Mouse (Mus musculus) myocyte (in vitro differentiated cells): ENCODE data around the gene Fgfr4. TPM values are rescaled to one million over a fixed set of nuclear protein-coding genes. Genes with fewer than 3 reads are reported as not detected.
"Not testable (repeated sequence)": the region's sequence is repeated elsewhere in the genome, so short reads cannot be mapped to it uniquely, and the experiment has no call there.

ENCODE experiments used
- H3K27me3 ChIP-seq: one replicate; pipeline ENCODE4 v1.6.1; 2011; ENCODE audit not compliant: control insufficient read depth, insufficient read depth, insufficient read length
- H3K36me3 ChIP-seq: one replicate; pipeline ENCODE4 v1.6.1; 2011; ENCODE audit not compliant: control insufficient read depth, insufficient read depth
- H3K4me2 ChIP-seq: one replicate; pipeline ENCODE4 v1.6.1; 2011; ENCODE audit warnings: low read depth, control low read depth
- H3K4me3 ChIP-seq: one replicate; pipeline ENCODE4 v1.5.1; 2011; ENCODE audit warnings: mild to moderate bottlenecking, control low read depth, moderate library complexity
- H3K79me2 ChIP-seq: one replicate; pipeline ENCODE4 v1.6.1; 2011; ENCODE audit not compliant: control insufficient read depth, insufficient read depth
- H3ac ChIP-seq: one replicate; pipeline ENCODE4 v1.6.1; 2011; ENCODE audit not compliant: control insufficient read depth, insufficient read length
- CEBPB ChIP-seq: IDR thresholded peaks from 2 replicates; pipeline ENCODE4 v1.6.1; 2011; ENCODE audit warnings: mild to moderate bottlenecking, moderate library complexity; ENCODE audit not compliant: poor library complexity, insufficient read depth, severe bottlenecking
- E2F4 ChIP-seq: IDR thresholded peaks from one replicate; pipeline ENCODE4 v1.6.1; 2011; ENCODE audit warnings: mild to moderate bottlenecking, control low read depth, moderate library complexity; ENCODE audit not compliant: insufficient read depth
- MAX ChIP-seq: IDR thresholded peaks from one replicate; pipeline ENCODE4 v1.6.1; 2011; ENCODE audit warnings: low read depth, mild to moderate bottlenecking, control low read depth
- MYOD1 ChIP-seq, 3 experiments: IDR thresholded peaks; one replicate each; pipeline ENCODE4 v1.6.1; 2011; ENCODE audit warnings: control low read depth in 2 of 3, low read depth in 2 of 3, mild to moderate bottlenecking in 2 of 3, moderate library complexity in 1 of 3; ENCODE audit not compliant: insufficient read length in 2 of 3, control insufficient read depth in 1 of 3
- MYOG ChIP-seq, 3 experiments: IDR thresholded peaks; one replicate each; pipeline ENCODE4 v1.6.1; 2011; ENCODE audit warnings: control low read depth in 2 of 3, low read depth in 2 of 3, mild to moderate bottlenecking in 2 of 3; ENCODE audit not compliant: insufficient read length in 2 of 3, control insufficient read depth in 1 of 3, insufficient read depth in 1 of 3
- POLR2A ChIP-seq: IDR thresholded peaks from one replicate; pipeline ENCODE4 v1.6.1; 2011; ENCODE audit warnings: low read depth, mild to moderate bottlenecking, control low read depth, moderate library complexity; ENCODE audit not compliant: insufficient read length
- POLR2AphosphoS2 ChIP-seq: IDR thresholded peaks from one replicate; pipeline ENCODE4 v1.6.1; 2011; ENCODE audit warnings: low read depth, control low read depth; ENCODE audit not compliant: insufficient read length
- REST ChIP-seq: IDR thresholded peaks from one replicate; pipeline ENCODE4 v1.6.1; 2011; ENCODE audit warnings: mild to moderate bottlenecking, control low read depth, moderate library complexity; ENCODE audit not compliant: insufficient read depth, insufficient read length
- SRF ChIP-seq: IDR thresholded peaks from one replicate; pipeline ENCODE4 v1.6.1; 2011; ENCODE audit warnings: low read depth; ENCODE audit not compliant: control insufficient read depth, insufficient read length
- TCF12 ChIP-seq: IDR thresholded peaks from one replicate; pipeline ENCODE4 v1.6.1; 2011; ENCODE audit warnings: mild to moderate bottlenecking, control low read depth; ENCODE audit not compliant: poor library complexity, insufficient read depth, severe bottlenecking
- TCF3 ChIP-seq: IDR thresholded peaks from one replicate; pipeline ENCODE4 v1.6.1; 2011; ENCODE audit warnings: low read depth, control low read depth; ENCODE audit not compliant: insufficient read length
- USF1 ChIP-seq: IDR thresholded peaks from one replicate; pipeline ENCODE4 v1.6.1; 2011; ENCODE audit warnings: low read depth, mild to moderate bottlenecking, control low read depth, moderate library complexity
- polyA plus RNA-seq: library from polyadenylated mRNA; unstranded; fragments of >200 nt; fragmentation: generic; extraction: Trizol; gene quantifications from one replicate; pipeline ENCODE4 v1.2.1, GENCODE M21; 2012; ENCODE audit warnings: missing spikeins

The Fgfr4 gene
- polyA plus RNA-seq, 1 experiment = 6.6 TPM

DNA sequence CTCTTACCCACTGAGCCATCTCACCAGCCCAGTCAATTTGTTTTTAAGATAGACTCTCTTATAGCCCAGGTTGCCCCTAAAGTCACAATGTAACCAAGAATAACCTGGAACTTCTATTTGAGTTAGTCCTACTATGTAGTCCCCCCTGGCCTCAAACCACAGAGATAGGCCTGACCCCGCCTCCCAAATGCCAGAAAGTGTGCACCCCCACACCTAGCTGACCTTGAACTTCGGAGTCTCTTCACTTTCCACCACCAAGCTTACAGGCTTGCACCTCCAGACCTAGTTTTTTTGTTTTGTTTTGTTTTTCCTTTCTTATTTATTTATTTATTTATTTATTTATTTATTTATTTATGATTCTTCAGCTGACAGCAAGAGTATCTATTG lies 29.3 kb downstream of the Fgfr4 start:
- Histone ChIP-seq H3K4me2 (no peak overlapping the region), H3K79me2 (no peaks in the 10 kb centered on the region), H3K4me3 (no peak overlapping the region), H3K27me3 (no peaks in the 10 kb centered on the region), H3K36me3 (no peaks in the 10 kb centered on the region), H3ac (no peak overlapping the region)
- no peak for TF ChIP-seq SRF
- no peak for TF ChIP-seq CEBPB
- TF ChIP-seq MAX = no peak
- no peak for TF ChIP-seq REST
- no peak for TF ChIP-seq POLR2AphosphoS2
- no peak for TF ChIP-seq TCF3
- TF ChIP-seq USF1 = no peak
- no peak for TF ChIP-seq TCF12
- no peak for TF ChIP-seq MYOD1 (IDR thresholded peaks at IDR 0.05; ENCODE audit: control insufficient read depth in 1 of 3, insufficient read length in 2 of 3, low read depth in 2 of 3)
- TF ChIP-seq E2F4 = no peak
- TF ChIP-seq MYOG (IDR thresholded peaks at IDR 0.05; ENCODE audit: control insufficient read depth in 1 of 3, insufficient read depth in 1 of 3, insufficient read length in 2 of 3, low read depth in 2 of 3) = no peak
- no peak for TF ChIP-seq POLR2A

DNA sequence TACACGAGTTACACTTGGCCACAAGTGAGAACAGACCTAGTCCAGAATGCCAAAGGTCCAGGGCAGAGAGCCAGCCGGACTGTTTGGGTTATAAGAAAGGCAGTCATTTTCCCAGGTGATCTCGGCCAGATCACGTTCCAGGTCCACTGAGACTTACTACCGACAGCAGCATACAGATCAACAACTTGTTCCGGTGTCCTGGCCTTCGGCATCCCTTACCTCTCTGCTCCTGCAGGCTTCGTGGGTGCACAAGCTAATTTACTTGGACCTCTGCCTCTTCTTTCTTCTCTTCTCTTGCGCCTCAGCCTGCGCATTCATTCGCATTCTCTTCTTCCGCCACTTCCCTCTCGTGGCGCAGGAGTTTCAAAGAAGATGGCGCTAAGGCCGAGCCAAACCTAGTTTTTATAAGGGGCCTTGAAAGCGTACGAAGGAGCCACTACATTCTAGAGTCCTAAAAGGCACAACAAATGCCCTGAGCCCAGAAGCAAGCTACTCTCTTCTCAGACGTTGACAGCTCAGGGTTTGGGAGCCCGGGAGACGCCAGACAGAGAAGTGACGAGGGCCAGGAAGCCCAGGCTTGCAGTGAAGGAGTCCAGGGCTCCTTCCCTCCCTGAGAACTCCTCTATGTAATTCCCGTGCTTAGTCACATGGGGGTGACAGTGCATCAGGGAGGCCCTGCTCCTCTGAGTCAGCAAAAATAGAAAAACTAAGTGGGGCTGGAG lies 29.9 kb downstream of the Fgfr4 start:
- Histone ChIP-seq H3K4me3 (no peak overlapping the region), H3ac (no peak overlapping the region), H3K79me2 (no peaks in the 10 kb centered on the region), H3K36me3 (no peaks in the 10 kb centered on the region), H3K27me3 (no peaks in the 10 kb centered on the region), H3K4me2 (no peak overlapping the region)
- TF ChIP-seq CEBPB (no peak), E2F4 (no peak), TCF3 (no peak), MAX (no peak), REST (no peak), MYOD1 (IDR thresholded peaks at IDR 0.05; ENCODE audit: control insufficient read depth in 1 of 3, insufficient read length in 2 of 3, low read depth in 2 of 3) (no peak), MYOG (IDR thresholded peaks at IDR 0.05; ENCODE audit: control insufficient read depth in 1 of 3, insufficient read depth in 1 of 3, insufficient read length in 2 of 3, low read depth in 2 of 3) (no peak), POLR2AphosphoS2 (no peak), SRF (no peak), TCF12 (no peak), USF1 (no peak), POLR2A (no peak)

DNA sequence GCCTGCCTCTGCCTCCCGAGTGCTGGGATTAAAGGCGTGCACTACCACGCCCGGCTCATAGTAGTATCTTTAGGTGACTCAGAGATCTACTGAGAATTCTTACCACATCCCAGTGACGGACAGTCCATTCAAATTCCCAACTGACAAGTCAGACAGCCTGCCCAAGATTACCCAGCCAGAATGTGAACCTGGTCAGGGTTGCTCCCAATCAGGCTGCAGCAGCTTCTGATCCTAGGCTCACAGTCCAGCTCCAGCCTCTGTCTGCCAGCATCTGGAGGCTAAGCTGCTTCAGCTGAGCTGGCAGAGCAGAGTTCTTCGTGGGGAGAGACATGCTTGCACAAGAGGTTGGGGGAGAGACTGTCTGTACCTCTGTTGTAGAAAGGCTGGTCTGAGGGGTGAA lies 30.9 kb downstream of the Fgfr4 start:
- H3K79me2 ChIP-seq = no peaks in the 10 kb centered on the region
- no peaks in the 10 kb centered on the region for H3K36me3 ChIP-seq
- H3K4me2 ChIP-seq = no peak overlapping the region
- no peaks in the 10 kb centered on the region for H3K27me3 ChIP-seq
- TF ChIP-seq TCF3 = no peak
- no peak for TF ChIP-seq E2F4
- no peak for TF ChIP-seq POLR2A
- TF ChIP-seq POLR2AphosphoS2 = no peak
- no peak for TF ChIP-seq MYOD1 (IDR thresholded peaks at IDR 0.05; ENCODE audit: control insufficient read depth in 1 of 3, insufficient read length in 2 of 3, low read depth in 2 of 3)
- no peak for TF ChIP-seq SRF
- no peak for TF ChIP-seq TCF12
- TF ChIP-seq MYOG (IDR thresholded peaks at IDR 0.05; ENCODE audit: control insufficient read depth in 1 of 3, insufficient read depth in 1 of 3, insufficient read length in 2 of 3, low read depth in 2 of 3) = no peak
- TF ChIP-seq MAX = no peak
- no peak for TF ChIP-seq USF1
- no peak for TF ChIP-seq REST
- TF ChIP-seq CEBPB = no peak
- H3ac ChIP-seq = no peak overlapping the region
- no peak overlapping the region for H3K4me3 ChIP-seq

DNA sequence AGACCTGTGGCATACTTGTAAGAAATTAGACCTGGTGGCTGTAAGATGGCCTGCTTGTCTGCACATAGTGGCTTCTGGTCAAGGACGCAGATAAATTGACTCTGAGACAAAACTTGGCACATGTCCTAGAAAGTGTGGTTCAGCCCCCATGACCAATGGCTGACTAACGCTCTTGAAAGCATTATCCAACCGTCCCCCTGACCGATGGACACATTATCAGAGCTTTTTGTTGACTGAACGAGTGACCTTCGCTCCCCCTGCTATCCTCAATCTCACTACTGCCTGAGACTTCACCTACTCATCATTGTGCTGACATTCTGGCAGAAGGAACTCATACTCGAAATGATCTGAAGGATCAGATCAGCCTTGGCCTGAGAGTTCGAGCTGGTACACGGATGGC lies 34.6 kb downstream of the Fgfr4 start:
- not testable (repeated sequence) for H3K79me2 ChIP-seq, H3K4me2 ChIP-seq

DNA sequence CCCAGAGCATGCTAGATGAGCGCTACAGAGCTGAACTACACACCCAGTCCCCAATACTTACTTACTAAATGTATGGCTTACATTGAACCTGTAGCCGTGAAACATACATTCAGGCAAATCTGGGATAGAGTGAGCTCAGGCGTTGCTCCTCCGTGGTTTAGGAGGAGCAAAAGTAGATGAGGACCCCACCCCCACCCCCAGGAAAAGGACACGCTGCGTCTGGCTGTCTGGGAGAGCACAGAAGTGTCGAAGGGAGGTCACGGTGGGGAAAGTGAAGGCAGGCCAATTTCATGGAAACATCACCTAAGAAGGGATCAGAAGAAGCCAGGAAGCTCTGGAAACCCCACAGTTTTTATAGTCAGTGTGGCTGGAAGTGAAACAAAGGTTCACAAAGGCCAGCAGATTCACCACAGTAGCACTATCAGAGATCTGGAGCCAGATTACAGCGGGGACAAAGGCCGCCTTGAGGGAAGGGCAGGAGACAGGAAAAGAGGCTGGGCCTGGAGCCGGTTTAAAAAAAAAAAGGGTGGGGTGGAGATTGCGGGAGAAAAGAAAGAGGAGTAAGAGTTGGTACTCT lies 37.2 kb downstream of the Fgfr4 start:
- Histone ChIP-seq H3K79me2 (no peaks in the 10 kb centered on the region), H3K27me3 (no peaks in the 10 kb centered on the region), H3K4me2 (peak overlapping the region; percentile 97), H3K36me3 (no peaks in the 10 kb centered on the region), H3ac (peak overlapping the region; percentile 3), H3K4me3 (peak overlapping the region; percentile 45)
- TF ChIP-seq USF1 (no peak), REST (no peak), MYOG (IDR thresholded peaks at IDR 0.05; ENCODE audit: control insufficient read depth in 1 of 3, insufficient read depth in 1 of 3, insufficient read length in 2 of 3, low read depth in 2 of 3) (no peak), TCF12 (no peak), SRF (no peak), TCF3 (no peak), POLR2AphosphoS2 (no peak), E2F4 (no peak), POLR2A (no peak), MAX (no peak), CEBPB (no peak), MYOD1 (IDR thresholded peaks at IDR 0.05; ENCODE audit: control insufficient read depth in 1 of 3, insufficient read length in 2 of 3, low read depth in 2 of 3) (no peak)

More for the DNA sequence above, 34.6 kb downstream of the Fgfr4 start:
- H3K36me3 ChIP-seq, H3K27me3 ChIP-seq, H3K4me3 ChIP-seq, H3ac ChIP-seq: not testable (repeated sequence)
